Mouse (Mus musculus) testis, adult 2 months (tissue): ENCODE measurements around the gene Arhgef2. TPM values are rescaled to one million over a fixed set of nuclear protein-coding genes. Genes with fewer than 3 reads are reported as not detected.

ENCODE experiments used
- H3K27ac ChIP-seq: fragments of 200-500 bp; 2 replicates; pipeline ENCODE4 v1.5.1; 2012; ENCODE audit warnings: low read depth, low read length; ENCODE audit not compliant: control insufficient read depth, insufficient read depth
- H3K27me3 ChIP-seq: fragments of 200-500 bp; 2 replicates; pipeline ENCODE4 v1.6.1; 2012; ENCODE audit warnings: mild to moderate bottlenecking, low read length, moderate library complexity; ENCODE audit not compliant: control insufficient read depth, insufficient read depth
- H3K36me3 ChIP-seq: fragments of 200-500 bp; 2 replicates; pipeline ENCODE4 v1.6.1; 2012; ENCODE audit warnings: mild to moderate bottlenecking, low read length; ENCODE audit not compliant: control insufficient read depth, insufficient read depth
- H3K4me1 ChIP-seq: fragments of 200-500 bp; 2 replicates; pipeline ENCODE4 v1.6.1; 2012; ENCODE audit warnings: low read length; ENCODE audit not compliant: control insufficient read depth, insufficient read depth
- H3K4me3 ChIP-seq: fragments of 200-500 bp; 2 replicates; pipeline ENCODE4 v1.5.1; 2012; ENCODE audit warnings: low read depth, mild to moderate bottlenecking, low read length, moderate library complexity, mixed read lengths; ENCODE audit not compliant: control insufficient read depth
- CTCF ChIP-seq: fragments of 200-500 bp; IDR thresholded peaks from 2 replicates; pipeline ENCODE4 v1.5.1; 2012; ENCODE audit warnings: low read depth, mild to moderate bottlenecking, inconsistent platforms, low read length, moderate library complexity; ENCODE audit not compliant: control insufficient read depth, insufficient read depth, insufficient replicate concordance
- POLR2A ChIP-seq: fragments of 200-500 bp; IDR thresholded peaks from 2 replicates; pipeline ENCODE4 v1.6.1; 2012; ENCODE audit warnings: low read depth, mild to moderate bottlenecking, inconsistent platforms, low read length, moderate library complexity; ENCODE audit not compliant: control insufficient read depth
- polyA plus RNA-seq: library from polyadenylated mRNA; depleted of rRNA; stranded (reverse); fragments of >200 nt; gene quantifications from 2 replicates; pipeline ENCODE4 v1.2.3, GENCODE M21; 2012

The Arhgef2 gene
- polyA plus RNA-seq, 1 experiment = 512 TPM

GRCm38 (mm10) chr3:88664095-88664494 is 58.3 kb downstream of the Arhgef2 start:
- Histone ChIP-seq H3K27me3 (no peaks in the 10 kb centered on the region), H3K36me3 (no peaks in the 10 kb centered on the region), H3K27ac (no peak overlapping the region), H3K4me1 (no peaks in the 10 kb centered on the region), H3K4me3 (no peak overlapping the region)
- TF ChIP-seq POLR2A = no peak
- TF ChIP-seq CTCF = no peak

- Histone ChIP-seq H3K4me1 (peaks cover 5% of the 10 kb centered on the region), H3K27me3 (no peaks in the 10 kb centered on the region), H3K4me3 (peak overlapping the region; percentile 57), H3K36me3 (no peaks in the 10 kb centered on the region), H3K27ac (peak overlapping the region; percentile 54; the same call in 1 of the 2 replicates)
- TF ChIP-seq POLR2A (no peak), CTCF (0 out of 2 replicates have a peak, but pooled peaks have one; percentile 41)
Measured at GRCm38 (mm10) chr3:88677399-88677798, 71.6 kb downstream of the Arhgef2 start.

GRCm38 (mm10) chr3:88683814-88684213 is 78.0 kb downstream of the Arhgef2 start:
- peak overlapping the region; percentile 37; the same call in 1 of the 2 replicates for H3K4me3 ChIP-seq
- H3K27me3 ChIP-seq = no peaks in the 10 kb centered on the region
- no peaks in the 10 kb centered on the region for H3K36me3 ChIP-seq
- TF ChIP-seq CTCF (no peak), POLR2A (no peak)
- H3K27ac ChIP-seq = no peak overlapping the region
- H3K4me1 ChIP-seq = peaks cover 6% of the 10 kb centered on the region

GRCm38 (mm10) chr3:88684236-88684979 is 78.6 kb downstream of the Arhgef2 start:
- TF ChIP-seq CTCF (no peak), POLR2A (no peak)
- Histone ChIP-seq H3K27ac (peak overlapping the region; percentile 65; the same call in 1 of the 2 replicates), H3K4me3 (peak overlapping the region; percentile 37), H3K27me3 (no peaks in the 10 kb centered on the region), H3K36me3 (peaks cover 2% of the 10 kb centered on the region; the same call in 1 of the 2 replicates), H3K4me1 (peaks cover 6% of the 10 kb centered on the region)

- peaks cover 3% of the 10 kb centered on the region; the same call in 1 of the 2 replicates for H3K36me3 ChIP-seq
- TF ChIP-seq CTCF (no peak), POLR2A (peak; percentile 98)
- H3K4me1 ChIP-seq = peaks cover 6% of the 10 kb centered on the region
- H3K27ac ChIP-seq = peak within 1 kb of the TSS; percentile 95
- peak within 1 kb of the TSS; percentile 97 for H3K4me3 ChIP-seq
- no peaks in the 10 kb centered on the region for H3K27me3 ChIP-seq
Measured at GRCm38 (mm10) chr3:88684980-88685941, 79.5 kb downstream of the Arhgef2 start, which contains the start of gene Khdc4. Gene Khdc4 (plus strand): TSS chr3:88685803.

GRCm38 (mm10) chr3:88685958-88686451 is 80.2 kb downstream of the Arhgef2 start:
- no peaks in the 10 kb centered on the region for H3K27me3 ChIP-seq
- TF ChIP-seq CTCF = no peak
- no peak for TF ChIP-seq POLR2A

More at GRCm38 (mm10) chr3:88685958-88686451, 80.2 kb downstream of the Arhgef2 start:
- peak overlapping the region; percentile 97 for H3K4me3 ChIP-seq
- H3K27ac ChIP-seq = peak overlapping the region; percentile 95
- peaks cover 6% of the 10 kb centered on the region for H3K4me1 ChIP-seq
- H3K36me3 ChIP-seq = peaks cover 3% of the 10 kb centered on the region; the same call in 1 of the 2 replicates
